Mouse (Mus musculus): ENCODE data around the gene B3gnt5. TPM values are rescaled to one million over a fixed set of nuclear protein-coding genes. Genes with fewer than 3 reads are reported as not detected.
"Not testable (repeated sequence)": the region's sequence is repeated elsewhere in the genome, so short reads cannot be mapped to it uniquely, and the experiment has no call there.

B3gnt5 gene
- 39.7 and 39.9 TPM in 2 replicates for polyA plus RNA-seq (2016; fragmentation: Nextera tagmentation; extraction: Ambion mirVana)

DNA sequence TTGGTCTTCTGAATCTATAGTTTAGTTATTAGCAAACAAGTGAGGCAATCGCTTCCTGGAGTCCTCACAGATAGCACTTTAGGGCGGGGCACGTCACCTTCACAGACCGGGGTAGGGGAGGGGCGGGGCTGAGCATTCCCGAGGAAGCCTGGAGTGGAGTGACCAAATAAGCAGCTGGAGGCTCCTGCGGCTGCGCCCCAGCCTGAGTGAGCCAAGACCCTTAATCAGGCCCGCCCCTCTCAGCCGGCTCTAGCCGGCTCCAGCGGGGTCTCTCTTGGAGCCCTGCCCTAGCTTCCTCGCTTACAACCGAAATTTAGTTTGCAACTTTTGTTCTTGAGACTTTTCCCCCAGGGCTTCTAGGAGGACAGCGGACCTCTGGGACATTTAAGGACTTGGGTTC is at the start of gene B3gnt5:
Gene B3gnt5, plus strand, starts transcription at position 135 of the 400 bp plus-strand sequence.
- 2% methylated on average over 15 of the region's 15 CpGs for WGBS
- peaks cover 7% of the 10 kb centered on the region; the same call in 1 of the 2 replicates for H3K4me1 ChIP-seq
- no peaks in the 10 kb centered on the region for H3K27me3 ChIP-seq
- no peaks in the 10 kb centered on the region for H3K9me3 ChIP-seq
- H3K4me2 ChIP-seq (replicated peaks) = peak within 1 kb of the TSS; percentile 68
- peaks cover 7% of the 10 kb centered on the region; the same call in 1 of the 2 replicates for H3K36me3 ChIP-seq
- peak within 1 kb of the TSS; percentile 72 for H3K9ac ChIP-seq
- H3K27ac ChIP-seq = peak within 1 kb of the TSS; percentile 94
- ATAC-seq (ENCODE audit: insufficient number of reproducible peaks, insufficient read depth, low FRiP score, low TSS enrichment) = peak; percentile 96
- peak within 1 kb of the TSS; percentile 67 for H3K4me3 ChIP-seq

DNA sequence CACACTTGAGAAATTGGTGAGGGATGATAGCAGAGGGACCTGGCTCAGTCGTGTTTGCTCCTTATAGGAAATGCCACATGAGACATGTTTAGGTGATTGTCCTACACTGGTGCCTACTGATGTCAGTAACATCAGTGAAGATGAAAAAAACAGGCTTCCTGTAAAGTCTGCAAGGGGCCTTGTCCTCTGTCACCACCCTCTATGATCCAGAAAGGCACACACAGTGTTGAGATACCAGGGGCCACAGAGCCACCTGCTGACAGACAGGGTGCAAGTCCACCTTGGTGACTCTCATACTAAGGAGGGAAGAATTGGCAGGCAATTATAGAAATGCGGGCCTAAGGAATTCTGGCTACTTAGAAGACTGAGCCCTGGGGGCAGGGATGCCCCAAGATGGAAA is 39.0 kb upstream of the B3gnt5 start:
- Histone ChIP-seq H3K4me3 (no peak overlapping the region), H3K27me3 (no peaks in the 10 kb centered on the region), H3K4me2 (replicated peaks) (no peak overlapping the region), H3K27ac (no peak overlapping the region), H3K36me3 (no peaks in the 10 kb centered on the region), H3K4me1 (no peaks in the 10 kb centered on the region), H3K9ac (no peak overlapping the region), H3K9me3 (no peaks in the 10 kb centered on the region)
- ATAC-seq (ENCODE audit: insufficient number of reproducible peaks, insufficient read depth, low FRiP score, low TSS enrichment) = no peak
- WGBS = 42% methylated on average over 2 of the region's 2 CpGs

DNA sequence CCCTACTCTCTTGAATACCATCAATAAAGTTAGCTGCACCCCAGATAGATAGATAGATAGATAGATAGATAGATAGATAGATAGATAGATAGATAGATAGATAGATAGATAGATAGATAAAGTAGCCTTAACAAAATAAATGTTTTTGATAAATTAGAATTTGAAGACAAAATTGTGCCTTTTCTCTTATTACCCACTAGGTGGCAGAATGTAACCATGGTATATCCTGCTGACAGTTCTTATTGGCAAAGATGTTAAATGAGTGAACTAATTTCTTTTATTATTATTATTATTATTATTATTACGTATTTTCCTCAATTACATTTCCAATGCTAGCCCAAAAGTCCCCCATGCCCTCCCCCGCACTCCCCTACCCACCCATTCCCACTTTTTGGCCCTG is 35.9 kb upstream of the B3gnt5 start:
- H3K27me3 ChIP-seq; H3K4me2 ChIP-seq (replicated peaks); H3K9me3 ChIP-seq; H3K4me3 ChIP-seq; H3K9ac ChIP-seq; H3K36me3 ChIP-seq; H3K27ac ChIP-seq; H3K4me1 ChIP-seq; ATAC-seq (ENCODE audit: insufficient number of reproducible peaks, insufficient read depth, low FRiP score, low TSS enrichment): not testable (repeated sequence)
- WGBS = 36% methylated on average over 2 of the region's 2 CpGs

DNA sequence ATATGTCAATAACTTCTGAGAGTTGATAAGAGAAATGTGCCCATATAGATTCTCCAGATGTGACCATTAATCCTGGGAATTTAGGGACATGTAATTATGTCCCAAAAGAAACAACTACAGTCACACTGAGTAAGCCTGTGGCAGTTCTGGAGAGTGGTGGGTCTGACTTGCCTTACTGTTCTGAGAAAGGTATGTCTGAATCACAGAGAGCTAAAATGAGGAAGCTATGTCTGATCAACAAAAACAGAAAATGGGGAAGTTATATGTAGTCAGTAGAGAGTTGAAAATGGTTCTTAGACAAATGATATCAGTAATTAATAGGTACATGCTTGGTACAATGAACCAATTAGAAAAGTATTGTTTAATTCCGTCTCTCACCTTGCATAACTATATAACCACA is 27.1 kb upstream of the B3gnt5 start:
- no peak overlapping the region for H3K4me2 ChIP-seq (replicated peaks)
- H3K36me3 ChIP-seq = no peaks in the 10 kb centered on the region
- H3K27ac ChIP-seq = no peak overlapping the region
- no peak overlapping the region for H3K9ac ChIP-seq
- no peak overlapping the region for H3K4me3 ChIP-seq
- H3K4me1 ChIP-seq = no peaks in the 10 kb centered on the region
- WGBS = 85% methylated on average over 1 of the region's 1 CpGs
- H3K9me3 ChIP-seq = no peaks in the 10 kb centered on the region
- H3K27me3 ChIP-seq = no peaks in the 10 kb centered on the region
- no peak for ATAC-seq (ENCODE audit: insufficient number of reproducible peaks, insufficient read depth, low FRiP score, low TSS enrichment)

DNA sequence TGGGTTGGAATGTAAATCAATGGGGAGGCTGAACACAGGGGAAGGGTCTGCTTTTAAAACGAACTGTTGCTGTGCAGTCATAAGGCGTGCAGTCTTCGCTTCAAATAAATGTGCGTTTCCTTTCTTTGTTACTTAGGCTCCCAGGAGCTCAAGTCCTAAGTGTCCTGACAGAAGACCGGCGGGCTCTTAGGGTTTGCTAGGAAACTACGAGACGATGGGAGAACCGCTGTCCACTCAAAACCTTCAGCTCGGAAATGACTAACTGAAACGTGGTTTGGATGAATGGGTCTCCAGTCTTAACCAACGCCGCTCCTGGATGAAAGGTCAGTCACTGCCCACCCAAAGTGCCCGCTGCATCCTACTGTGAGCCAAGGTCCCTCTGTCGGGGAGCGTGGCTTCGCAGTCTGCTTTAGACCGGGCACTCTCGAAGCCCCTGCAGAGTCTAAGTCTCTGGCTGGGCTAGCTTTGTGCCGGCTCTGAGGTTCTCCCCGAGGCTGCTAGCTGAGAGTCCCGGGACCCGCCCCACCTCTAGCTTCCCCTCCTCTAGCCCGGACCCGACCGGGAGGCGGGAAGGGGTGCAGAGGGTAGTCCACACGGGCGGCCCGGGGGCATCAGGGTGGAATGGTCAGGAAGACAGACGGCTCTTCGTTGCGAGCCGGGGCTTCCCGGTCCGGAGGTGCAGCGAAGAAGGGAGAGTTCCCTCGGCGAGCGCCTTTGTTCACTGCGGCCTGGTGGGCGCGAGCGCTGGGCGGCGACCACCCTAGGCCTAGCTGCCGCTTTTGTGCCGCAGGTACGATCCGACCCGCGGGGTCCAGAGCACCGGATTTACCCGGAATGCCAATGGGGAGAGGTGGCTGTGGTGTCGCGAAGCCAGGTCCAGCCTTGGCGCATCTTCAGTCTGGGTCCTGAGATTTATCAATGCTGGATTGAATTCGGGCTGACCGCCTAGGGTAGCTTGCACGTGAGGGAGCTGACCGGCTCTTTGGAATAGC is 793 bp downstream of the B3gnt5 start:
- H3K4me3 ChIP-seq = peak overlapping the region; percentile 67
- peak overlapping the region; percentile 94 for H3K27ac ChIP-seq
- peak overlapping the region; percentile 68 for H3K4me2 ChIP-seq (replicated peaks)
- peak overlapping the region; percentile 72 for H3K9ac ChIP-seq
- H3K27me3 ChIP-seq = no peaks in the 10 kb centered on the region
- peaks cover 7% of the 10 kb centered on the region; the same call in 1 of the 2 replicates for H3K4me1 ChIP-seq
- peaks cover 14% of the 10 kb centered on the region for H3K36me3 ChIP-seq
- no peaks in the 10 kb centered on the region for H3K9me3 ChIP-seq
- under 1% methylated on average over 61 of the region's 61 CpGs for WGBS
- peak; percentile 80 for ATAC-seq (ENCODE audit: insufficient number of reproducible peaks, insufficient read depth, low FRiP score, low TSS enrichment)

DNA sequence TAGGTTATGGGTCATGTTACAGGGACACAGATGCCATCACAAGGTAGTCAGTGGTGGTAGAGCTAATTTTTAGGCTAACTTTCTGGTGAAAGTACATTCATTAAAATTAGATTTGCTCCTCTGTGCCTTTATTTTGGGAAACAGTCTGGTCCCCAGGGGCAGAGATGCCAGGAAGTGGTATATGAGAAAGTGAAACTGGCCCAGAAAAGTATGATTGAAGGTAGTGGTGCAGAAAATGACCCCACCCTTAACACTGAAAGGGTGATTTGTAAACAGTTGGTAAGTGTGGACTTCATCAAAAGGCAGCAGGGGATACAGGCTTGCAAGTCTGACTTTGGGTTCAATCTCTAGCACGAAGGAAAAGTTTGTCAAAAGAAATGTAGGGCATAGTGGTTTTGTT is 1.7 kb downstream of the B3gnt5 start:
- Histone ChIP-seq H3K4me3 (peak overlapping the region; percentile 67), H3K9me3 (no peaks in the 10 kb centered on the region), H3K36me3 (peaks cover 21% of the 10 kb centered on the region), H3K27me3 (no peaks in the 10 kb centered on the region), H3K4me2 (replicated peaks) (peak overlapping the region; percentile 68), H3K27ac (no peak overlapping the region), H3K4me1 (peaks cover 7% of the 10 kb centered on the region; the same call in 1 of the 2 replicates), H3K9ac (peak overlapping the region; percentile 72; the same call in 1 of the 2 replicates)
- ATAC-seq (ENCODE audit: insufficient number of reproducible peaks, insufficient read depth, low FRiP score, low TSS enrichment) = no peak
- 50% methylated on average over 1 of the region's 1 CpGs for WGBS

DNA sequence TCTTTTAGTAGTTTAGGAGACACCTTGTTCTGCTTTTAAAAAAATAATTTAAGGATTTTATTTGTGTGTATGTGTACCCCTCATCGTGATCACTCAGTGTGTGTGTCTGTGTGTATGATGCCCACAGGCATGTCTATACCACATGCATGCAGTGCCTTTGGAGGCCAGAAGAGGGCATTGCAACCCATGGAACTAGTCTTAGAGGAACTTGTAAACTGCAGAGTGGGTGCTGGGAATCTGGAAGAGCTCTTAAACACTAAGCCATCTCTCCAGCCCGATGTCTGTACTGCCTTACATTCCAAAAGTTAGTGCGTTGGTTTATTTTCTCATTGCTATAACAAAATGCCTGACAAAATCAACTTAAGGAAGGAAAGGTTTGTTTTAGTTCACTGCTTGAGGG is 6.1 kb downstream of the B3gnt5 start:
- no peak for ATAC-seq (ENCODE audit: insufficient number of reproducible peaks, insufficient read depth, low FRiP score, low TSS enrichment)
- H3K27me3 ChIP-seq = no peaks in the 10 kb centered on the region
- no peak overlapping the region for H3K4me2 ChIP-seq (replicated peaks)
- no peak overlapping the region for H3K4me3 ChIP-seq
- H3K9me3 ChIP-seq = no peaks in the 10 kb centered on the region
- H3K4me1 ChIP-seq = peaks cover 7% of the 10 kb centered on the region; the same call in 1 of the 2 replicates
- H3K9ac ChIP-seq = no peak overlapping the region
- peaks cover 53% of the 10 kb centered on the region for H3K36me3 ChIP-seq
- H3K27ac ChIP-seq = no peak overlapping the region
- WGBS = 96% methylated on average over 3 of the region's 3 CpGs

DNA sequence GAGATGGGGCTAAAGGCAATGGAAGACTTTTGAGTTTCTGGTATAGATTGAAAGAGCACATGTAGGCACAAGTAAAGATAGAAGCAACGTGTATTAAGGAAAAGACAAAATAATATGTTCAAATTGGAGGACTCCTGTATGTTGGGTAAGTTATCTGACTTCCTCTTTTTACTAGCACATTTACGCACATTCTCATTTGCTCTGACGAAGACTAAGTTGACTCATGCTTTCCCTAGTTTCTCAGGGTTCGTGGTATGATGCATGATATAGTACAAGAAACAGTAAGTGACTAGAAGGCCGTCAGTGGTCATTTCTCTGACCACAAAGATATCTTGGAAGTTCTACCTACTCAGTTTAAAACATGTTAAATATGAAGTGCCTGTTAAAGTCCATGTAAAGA is 8.0 kb downstream of the B3gnt5 start:
- H3K9ac ChIP-seq = no peak overlapping the region
- no peaks in the 10 kb centered on the region for H3K27me3 ChIP-seq
- no peaks in the 10 kb centered on the region for H3K4me1 ChIP-seq
- 91% methylated on average over 5 of the region's 5 CpGs for WGBS
- no peaks in the 10 kb centered on the region for H3K9me3 ChIP-seq
- H3K27ac ChIP-seq = no peak overlapping the region
- ATAC-seq (ENCODE audit: insufficient number of reproducible peaks, insufficient read depth, low FRiP score, low TSS enrichment) = no peak
- no peak overlapping the region for H3K4me3 ChIP-seq
- H3K4me2 ChIP-seq (replicated peaks) = no peak overlapping the region
- H3K36me3 ChIP-seq = peaks cover 60% of the 10 kb centered on the region

DNA sequence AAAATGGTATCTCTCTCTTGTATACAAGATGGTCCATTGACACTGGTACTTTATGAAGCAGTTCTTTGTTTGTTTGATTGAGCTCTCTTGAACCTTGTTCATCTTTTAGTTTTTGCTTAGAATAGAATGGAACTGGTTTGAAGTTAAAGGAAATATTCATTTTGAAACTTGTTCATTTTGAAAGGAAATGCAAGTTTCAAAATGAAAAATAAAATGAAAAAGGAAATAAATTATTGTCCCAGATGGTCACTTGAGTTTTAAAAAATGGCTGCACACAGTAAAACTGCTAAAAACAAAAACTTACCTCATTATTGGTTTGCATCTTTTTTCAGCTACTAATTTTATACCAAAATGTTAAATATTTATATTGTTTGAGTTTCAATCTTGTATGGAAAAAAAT is 12.0 kb downstream of the B3gnt5 start:
- Histone ChIP-seq H3K4me3 (no peak overlapping the region), H3K27ac (no peak overlapping the region), H3K4me2 (replicated peaks) (no peak overlapping the region), H3K9ac (no peak overlapping the region), H3K4me1 (no peaks in the 10 kb centered on the region), H3K9me3 (no peaks in the 10 kb centered on the region), H3K36me3 (peaks cover 43% of the 10 kb centered on the region), H3K27me3 (no peaks in the 10 kb centered on the region)
- ATAC-seq (ENCODE audit: insufficient number of reproducible peaks, insufficient read depth, low FRiP score, low TSS enrichment) = no peak

DNA sequence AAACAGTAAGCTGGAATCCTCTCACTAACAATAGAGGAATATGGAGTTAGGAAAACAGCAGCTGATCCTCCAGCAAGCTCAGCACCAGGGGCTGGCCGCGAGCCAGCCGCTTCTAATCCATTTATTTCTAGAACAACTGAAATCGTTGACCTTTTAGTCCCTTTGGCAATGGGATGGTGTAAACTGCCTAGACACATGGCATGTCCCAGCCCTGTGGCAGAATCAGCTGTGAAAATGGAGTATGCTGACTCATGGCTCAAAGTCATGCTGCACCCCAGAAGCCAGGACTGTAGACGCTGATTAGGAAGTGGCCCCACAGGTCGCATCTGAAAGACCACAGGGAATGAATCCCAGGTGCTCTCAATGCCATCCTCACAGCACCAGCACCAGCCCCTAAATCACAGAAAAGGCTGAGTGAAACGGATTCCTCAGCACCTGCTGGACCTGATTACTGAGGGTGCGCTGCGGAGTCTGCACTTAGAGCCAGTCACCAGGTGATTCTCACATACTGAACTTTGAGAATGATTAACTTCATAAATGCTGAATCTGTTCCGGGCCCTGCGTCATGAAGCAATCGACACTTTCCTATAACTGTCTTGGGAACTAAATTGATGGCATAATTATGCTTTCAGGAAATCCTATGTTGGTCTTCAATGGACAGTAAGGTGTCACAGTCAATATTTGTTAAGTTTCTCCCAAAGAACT is 26.5 kb downstream of the B3gnt5 start:
- H3K27ac ChIP-seq = no peak overlapping the region
- no peaks in the 10 kb centered on the region for H3K36me3 ChIP-seq
- ATAC-seq (ENCODE audit: insufficient number of reproducible peaks, insufficient read depth, low FRiP score, low TSS enrichment) = no peak
- H3K9me3 ChIP-seq = no peaks in the 10 kb centered on the region
- H3K9ac ChIP-seq = no peak overlapping the region
- H3K27me3 ChIP-seq = no peaks in the 10 kb centered on the region
- H3K4me2 ChIP-seq (replicated peaks) = no peak overlapping the region
- 62% methylated on average over 12 of the region's 12 CpGs for WGBS
- no peaks in the 10 kb centered on the region for H3K4me1 ChIP-seq
- no peak overlapping the region for H3K4me3 ChIP-seq

DNA sequence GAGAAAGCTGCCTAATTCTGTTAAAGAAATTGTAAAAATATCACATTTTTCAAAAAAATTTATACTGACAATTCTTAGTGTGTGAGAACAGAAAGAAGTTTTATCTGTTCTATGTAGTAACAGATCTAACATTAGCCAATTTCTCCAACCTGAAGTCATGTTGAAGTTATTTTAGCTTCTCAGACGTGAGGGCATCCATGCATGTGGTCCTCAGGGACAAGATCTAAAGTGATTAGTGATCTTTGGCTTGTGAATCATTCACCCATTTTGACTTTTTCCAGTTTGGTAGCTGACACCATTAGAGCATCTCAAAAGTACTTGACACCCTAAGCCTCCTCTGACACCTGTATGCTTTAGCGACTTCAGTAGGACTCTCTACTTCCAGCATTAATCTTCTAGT is 29.9 kb downstream of the B3gnt5 start:
- 60% methylated on average over 2 of the region's 2 CpGs for WGBS
- H3K36me3 ChIP-seq = no peaks in the 10 kb centered on the region
- no peak overlapping the region for H3K9ac ChIP-seq
- no peaks in the 10 kb centered on the region for H3K9me3 ChIP-seq
- H3K27ac ChIP-seq = no peak overlapping the region
- no peak overlapping the region for H3K4me2 ChIP-seq (replicated peaks)
- no peak for ATAC-seq (ENCODE audit: insufficient number of reproducible peaks, insufficient read depth, low FRiP score, low TSS enrichment)
- no peaks in the 10 kb centered on the region for H3K4me1 ChIP-seq
- H3K27me3 ChIP-seq = no peaks in the 10 kb centered on the region
- H3K4me3 ChIP-seq = no peak overlapping the region

DNA sequence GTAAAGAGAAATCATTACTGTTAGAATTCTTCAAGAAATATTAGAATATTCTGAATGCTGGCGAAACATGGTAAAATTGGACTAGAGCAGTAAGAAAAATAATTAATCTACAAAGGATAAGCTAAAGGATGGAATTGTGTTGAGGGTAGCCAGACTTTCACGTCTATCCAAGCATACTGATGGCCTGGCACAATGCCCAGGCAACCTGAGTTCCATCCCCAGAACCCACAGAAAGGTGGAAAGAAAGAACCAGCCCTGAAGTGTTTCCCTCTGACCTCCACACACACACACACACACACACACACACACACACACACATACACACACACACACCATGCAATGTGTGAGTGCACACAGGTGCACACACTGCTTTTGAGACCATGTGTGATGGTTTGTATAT is 58.8 kb downstream of the B3gnt5 start:
- no peaks in the 10 kb centered on the region for H3K36me3 ChIP-seq
- ATAC-seq (ENCODE audit: insufficient number of reproducible peaks, insufficient read depth, low FRiP score, low TSS enrichment) = no peak
- 82% methylated on average over 2 of the region's 2 CpGs for WGBS

More for the DNA sequence above, 58.8 kb downstream of the B3gnt5 start:
- H3K9me3 ChIP-seq = no peaks in the 10 kb centered on the region
- no peak overlapping the region for H3K27ac ChIP-seq
- H3K4me1 ChIP-seq = no peaks in the 10 kb centered on the region
- H3K4me3 ChIP-seq = no peak overlapping the region
- H3K4me2 ChIP-seq (replicated peaks) = no peak overlapping the region
- H3K27me3 ChIP-seq = no peaks in the 10 kb centered on the region
- H3K9ac ChIP-seq = no peak overlapping the region
